Mouse (Mus musculus) forebrain, embryonic 10.5 days (tissue): ENCODE data around the gene Capn12. TPM values are rescaled to one million over a fixed set of nuclear protein-coding genes. Genes with fewer than 3 reads are reported as not detected.

ENCODE experiments used
- DNase-seq: peaks from one replicate; pipeline ENCODE4 v3.0.0-alpha.2; 2017; ENCODE audit warnings: low spot score; ENCODE audit errors: extremely low spot score
- H3K27ac ChIP-seq: fragments of 300-500 bp; sonication (generic); 2 replicates; pipeline ENCODE4 v1.5.1; 2016; ENCODE audit warnings: mild to moderate bottlenecking
- H3K27me3 ChIP-seq: fragments of 300-500 bp; sonication (generic); 2 replicates; pipeline ENCODE4 v1.6.1; 2016; ENCODE audit warnings: mild to moderate bottlenecking; ENCODE audit not compliant: poor library complexity, severe bottlenecking
- H3K36me3 ChIP-seq: fragments of 300-500 bp; sonication (generic); replicated peaks from 2 replicates; pipeline ENCODE4 v1.6.1; 2016; ENCODE audit warnings: mild to moderate bottlenecking, moderate library complexity
- H3K4me1 ChIP-seq: fragments of 300-500 bp; sonication (generic); 2 replicates; pipeline ENCODE4 v1.6.1; 2016
- H3K4me3 ChIP-seq: fragments of 300-500 bp; sonication (generic); 2 replicates; pipeline ENCODE4 v1.5.1; 2016; ENCODE audit warnings: mild to moderate bottlenecking, moderate library complexity
- H3K9me3 ChIP-seq: fragments of 300-500 bp; sonication (generic); 2 replicates; pipeline ENCODE4 v1.6.1; 2016; ENCODE audit warnings: mild to moderate bottlenecking, moderate library complexity
- WGBS: fragments of 180-500 bp; shearing (Covaris S2); methylation state at CpG from one replicate; pipeline ENCODE4 v1.1.7; 2016; 5-methylcytosine and 5-hydroxymethylcytosine counted together
- polyA plus RNA-seq: library from polyadenylated mRNA; unstranded; fragments of >200 nt; fragmentation: Nextera tagmentation; extraction: Ambion mirVana; gene quantifications from 2 replicates; pipeline ENCODE4 v1.2.1, GENCODE M21; 2016

Gene Capn12
- polyA plus RNA-seq, 1 experiment from 2014 or later: 0.21 TPM

DNA sequence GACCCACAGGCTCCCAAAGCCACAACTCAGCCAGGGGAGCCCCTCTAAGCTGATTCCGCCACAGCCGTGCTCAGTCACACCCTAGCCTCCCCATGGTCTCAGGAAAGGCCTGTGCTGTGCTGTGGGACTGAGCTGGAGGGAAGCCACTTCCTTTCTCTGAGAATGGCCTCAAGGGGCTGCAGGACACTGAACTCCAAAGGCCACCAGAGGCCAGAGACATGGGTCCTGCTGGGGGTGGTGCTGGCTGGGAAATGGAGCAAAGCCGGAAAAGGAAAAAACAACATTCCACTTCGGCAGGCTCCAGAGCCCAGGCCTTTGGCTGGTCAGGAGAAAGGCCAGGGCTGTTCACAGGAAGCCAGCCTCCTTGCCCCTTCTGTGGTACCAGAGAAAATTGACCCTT lies 30.4 kb downstream of the Capn12 start:
- H3K9me3 ChIP-seq: no peaks in the 10 kb centered on the region
- no peak overlapping the region for H3K4me3 ChIP-seq
- H3K27me3 ChIP-seq: no peaks in the 10 kb centered on the region
- peak overlapping the region; percentile 32 for H3K27ac ChIP-seq
- H3K4me1 ChIP-seq: no peaks in the 10 kb centered on the region
- WGBS: 71% methylated on average over 4 of the region's 4 CpGs
- H3K36me3 ChIP-seq: peaks cover 100% of the 10 kb centered on the region
- DNase-seq: no peak

DNA sequence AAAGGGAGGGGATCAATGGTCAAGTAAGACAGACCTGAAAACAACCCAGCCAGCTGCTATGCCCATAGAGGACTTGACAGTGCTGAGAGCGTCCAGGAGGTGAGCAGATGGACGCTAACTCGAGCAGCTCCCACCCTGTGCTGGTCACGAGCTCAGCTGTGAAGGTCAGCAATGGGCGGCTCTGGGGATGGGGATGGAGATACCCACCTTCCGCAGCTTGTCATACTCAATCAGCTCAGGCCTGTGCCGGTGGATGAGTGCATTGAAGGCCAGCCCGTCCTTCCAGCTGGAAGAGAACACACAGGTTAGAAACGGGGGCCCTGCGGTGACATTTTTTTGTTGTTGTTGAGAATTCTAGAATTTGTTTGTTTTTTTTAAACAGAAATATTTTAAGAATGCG lies 31.9 kb downstream of the Capn12 start:
- H3K27me3 ChIP-seq: no peaks in the 10 kb centered on the region
- no peak overlapping the region for H3K27ac ChIP-seq
- DNase-seq: no peak
- H3K4me1 ChIP-seq: 0 out of 2 replicates have a peak, but pooled peaks cover 1% of the 10 kb centered on the region
- no peaks in the 10 kb centered on the region for H3K9me3 ChIP-seq
- no peak overlapping the region for H3K4me3 ChIP-seq
- H3K36me3 ChIP-seq: peaks cover 100% of the 10 kb centered on the region
- 84% methylated on average over 11 of the region's 11 CpGs for WGBS

DNA sequence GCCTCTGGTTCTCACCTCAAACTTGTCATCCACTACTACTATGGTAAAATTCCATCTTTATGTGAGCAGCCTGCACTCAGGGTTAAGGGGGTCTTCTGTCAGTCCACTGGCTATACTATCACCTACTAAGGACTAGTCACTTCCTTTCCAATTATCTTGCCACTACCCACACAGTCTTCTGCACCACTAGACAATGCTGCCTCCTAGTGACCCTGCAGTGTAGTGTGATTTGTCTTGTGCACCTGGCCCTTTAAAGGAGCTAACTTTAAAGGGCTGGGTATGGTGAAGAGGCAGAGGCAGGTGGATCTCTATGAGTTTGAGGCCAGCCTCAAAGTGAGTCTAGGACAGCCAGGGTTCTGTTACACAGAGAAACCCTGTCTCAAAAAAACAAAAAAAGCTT lies 35.3 kb downstream of the Capn12 start:
- no peaks in the 10 kb centered on the region for H3K27me3 ChIP-seq
- H3K9me3 ChIP-seq: no peaks in the 10 kb centered on the region
- H3K4me1 ChIP-seq: peaks cover 26% of the 10 kb centered on the region
- no peak overlapping the region for H3K4me3 ChIP-seq
- DNase-seq: no peak
- peaks cover 94% of the 10 kb centered on the region for H3K36me3 ChIP-seq
- no peak overlapping the region for H3K27ac ChIP-seq

DNA sequence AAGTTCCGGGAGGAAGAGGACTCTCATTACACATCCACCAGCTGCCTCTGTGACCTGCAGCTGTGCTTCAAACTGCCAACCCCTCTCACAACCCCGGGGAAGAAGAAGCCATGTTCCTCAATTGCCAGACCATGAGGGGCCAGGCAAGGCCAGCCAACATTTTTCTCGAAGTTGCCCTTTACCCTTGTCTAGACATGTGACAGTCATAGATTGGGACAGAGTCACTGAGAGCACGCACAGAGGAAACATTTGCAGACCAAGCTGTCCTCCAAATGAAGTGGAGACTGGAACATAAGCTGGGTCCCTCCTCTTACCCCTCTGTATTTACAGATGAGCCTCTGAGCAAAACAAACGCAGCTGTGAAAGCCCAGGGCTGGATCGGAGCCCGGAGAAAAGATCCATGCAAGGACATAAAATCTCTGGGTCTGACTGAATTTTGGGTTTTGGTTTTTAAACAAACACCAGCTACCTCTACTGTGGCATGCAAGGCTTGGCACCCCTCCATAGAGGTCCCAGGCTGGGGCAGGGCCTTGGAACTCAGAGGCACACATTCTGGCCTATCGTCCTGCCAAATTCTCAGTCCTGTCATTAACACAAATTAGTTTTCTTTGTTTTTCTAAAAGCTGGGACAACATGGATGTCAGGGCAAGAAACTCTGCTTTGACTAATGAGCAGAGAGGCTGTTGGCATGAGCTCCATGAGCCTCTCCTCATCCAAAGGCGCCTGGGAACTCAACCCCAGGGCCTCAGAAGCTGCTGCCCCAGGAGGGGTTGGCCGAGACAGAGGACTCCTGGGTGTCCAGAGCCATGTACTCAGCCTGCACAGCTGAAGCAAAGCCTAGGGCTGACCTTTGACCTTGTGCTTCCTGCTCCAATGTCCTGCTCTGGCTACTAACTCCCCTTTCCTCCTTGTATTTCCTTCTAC lies 36.5 kb downstream of the Capn12 start:
- 87% methylated on average over 10 of the region's 10 CpGs for WGBS
- DNase-seq: no peak
- Histone ChIP-seq H3K9me3 (no peaks in the 10 kb centered on the region), H3K27me3 (no peaks in the 10 kb centered on the region), H3K4me1 (peaks cover 38% of the 10 kb centered on the region), H3K27ac (no peak overlapping the region), H3K4me3 (no peak overlapping the region), H3K36me3 (peaks cover 91% of the 10 kb centered on the region)

DNA sequence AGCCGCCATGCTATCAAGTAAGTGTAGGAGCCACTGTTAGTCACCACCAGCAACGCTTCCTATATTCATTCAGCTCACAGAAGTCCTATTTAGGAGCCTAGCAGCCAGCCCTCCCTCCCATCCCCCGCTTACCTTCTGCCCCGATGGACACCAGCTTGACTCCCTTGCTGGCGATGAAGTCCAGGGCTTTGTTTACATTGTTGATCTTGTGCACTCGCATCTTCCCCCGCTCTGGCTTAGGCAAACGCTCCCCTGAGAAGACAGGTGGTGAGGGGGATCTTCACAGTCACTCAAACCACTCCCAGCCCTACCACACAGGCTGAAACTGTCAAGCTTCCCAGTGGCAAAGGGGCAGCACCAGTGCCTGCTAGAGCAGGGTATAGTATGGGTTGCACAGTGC lies 37.3 kb downstream of the Capn12 start:
- H3K36me3 ChIP-seq: peaks cover 83% of the 10 kb centered on the region
- no peak overlapping the region for H3K27ac ChIP-seq
- H3K27me3 ChIP-seq: no peaks in the 10 kb centered on the region
- no peaks in the 10 kb centered on the region for H3K9me3 ChIP-seq
- peaks cover 46% of the 10 kb centered on the region for H3K4me1 ChIP-seq
- H3K4me3 ChIP-seq: no peak overlapping the region
- no peak for DNase-seq
- WGBS: 84% methylated on average over 8 of the region's 8 CpGs

DNA sequence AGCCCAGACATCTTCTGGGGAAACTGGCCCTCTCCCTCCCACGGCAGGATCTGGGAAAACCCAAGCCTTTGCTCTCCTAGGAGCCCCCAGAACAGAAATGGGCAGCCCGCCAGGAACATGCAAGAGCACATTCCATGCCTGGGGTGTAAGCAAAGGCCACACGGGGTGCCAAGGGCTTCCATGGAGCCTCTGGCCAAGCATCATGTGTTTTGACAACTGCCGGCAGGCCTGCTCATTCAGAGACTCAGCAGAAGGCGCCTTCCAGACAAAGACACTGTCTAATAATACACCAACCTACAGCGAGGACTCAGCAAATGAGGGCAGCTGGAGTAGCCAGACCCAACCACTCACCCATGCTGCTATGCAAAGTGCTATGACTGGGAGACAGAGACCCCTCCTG lies 38.6 kb downstream of the Capn12 start:
- H3K27ac ChIP-seq: peak overlapping the region; percentile 60
- H3K4me1 ChIP-seq: peaks cover 58% of the 10 kb centered on the region
- H3K4me3 ChIP-seq: no peak overlapping the region
- peaks cover 74% of the 10 kb centered on the region for H3K36me3 ChIP-seq
- no peak for DNase-seq
- H3K27me3 ChIP-seq: no peaks in the 10 kb centered on the region
- H3K9me3 ChIP-seq: no peaks in the 10 kb centered on the region
- WGBS: 65% methylated on average over 6 of the region's 6 CpGs

DNA sequence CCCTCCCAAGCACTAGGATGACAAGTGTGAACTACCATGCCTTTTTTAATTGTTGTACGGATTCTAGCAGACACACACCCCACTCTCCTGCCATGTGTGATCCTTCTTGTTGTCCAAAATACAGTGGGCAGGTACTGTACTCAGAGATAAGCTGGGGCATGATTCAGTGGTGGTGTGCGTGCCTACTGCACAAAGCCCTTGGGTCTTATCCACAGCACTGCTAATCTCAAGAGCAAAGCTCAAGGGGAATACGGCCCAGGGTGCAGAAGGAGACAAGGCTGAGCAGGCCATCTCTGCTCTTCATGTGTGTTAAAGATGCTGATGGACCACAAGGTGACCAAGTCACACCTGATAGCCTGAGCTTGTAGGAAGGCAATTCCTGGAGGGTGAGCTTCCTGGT lies 40.0 kb downstream of the Capn12 start:
- H3K36me3 ChIP-seq: peaks cover 62% of the 10 kb centered on the region
- H3K4me1 ChIP-seq: peaks cover 72% of the 10 kb centered on the region
- H3K4me3 ChIP-seq: no peak overlapping the region
- no peaks in the 10 kb centered on the region for H3K9me3 ChIP-seq
- no peak overlapping the region for H3K27ac ChIP-seq
- no peaks in the 10 kb centered on the region for H3K27me3 ChIP-seq
- no peak for DNase-seq
- 94% methylated on average over 3 of the region's 3 CpGs for WGBS

DNA sequence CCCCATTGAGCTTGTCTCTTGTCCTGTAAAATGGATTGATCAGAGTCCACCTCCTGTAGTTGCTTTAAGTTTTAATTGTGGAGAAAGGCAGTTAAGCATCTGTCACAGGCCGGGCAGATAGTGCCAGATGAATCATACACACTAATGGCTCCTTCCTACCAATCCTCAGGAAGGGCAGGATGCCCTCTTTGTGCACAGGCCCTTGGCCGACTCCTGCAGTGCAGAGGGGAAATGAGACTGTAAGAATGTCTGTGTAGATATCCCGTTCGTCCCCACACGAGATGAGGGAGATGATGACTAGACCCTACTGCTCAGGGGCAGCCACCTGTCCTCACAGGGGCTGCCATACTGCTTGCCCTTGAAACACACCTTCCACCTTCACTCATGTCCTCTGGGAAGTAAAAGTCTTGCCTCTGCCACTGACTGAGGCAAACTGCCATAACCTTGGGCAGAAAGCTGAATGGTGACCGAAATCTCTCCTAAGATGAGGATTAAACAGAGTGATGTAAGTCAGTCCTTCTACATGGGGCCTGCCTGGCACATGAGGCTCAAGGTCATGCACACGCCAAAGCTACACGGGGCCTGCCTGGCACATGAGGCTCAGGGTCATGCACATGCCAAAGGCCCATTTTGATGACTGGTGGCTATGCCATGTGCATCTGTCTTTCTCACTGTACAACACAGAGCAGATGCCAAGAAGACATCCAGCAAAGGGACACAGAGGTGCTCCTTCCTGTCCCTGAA lies 40.7 kb downstream of the Capn12 start:
- no peak overlapping the region for H3K4me3 ChIP-seq
- WGBS: 91% methylated on average over 8 of the region's 8 CpGs
- no peaks in the 10 kb centered on the region for H3K9me3 ChIP-seq
- DNase-seq: no peak
- no peaks in the 10 kb centered on the region for H3K27me3 ChIP-seq
- H3K27ac ChIP-seq: peak overlapping the region; percentile 44; the same call in 1 of the 2 replicates
- H3K4me1 ChIP-seq: peaks cover 78% of the 10 kb centered on the region
- H3K36me3 ChIP-seq: peaks cover 60% of the 10 kb centered on the region

DNA sequence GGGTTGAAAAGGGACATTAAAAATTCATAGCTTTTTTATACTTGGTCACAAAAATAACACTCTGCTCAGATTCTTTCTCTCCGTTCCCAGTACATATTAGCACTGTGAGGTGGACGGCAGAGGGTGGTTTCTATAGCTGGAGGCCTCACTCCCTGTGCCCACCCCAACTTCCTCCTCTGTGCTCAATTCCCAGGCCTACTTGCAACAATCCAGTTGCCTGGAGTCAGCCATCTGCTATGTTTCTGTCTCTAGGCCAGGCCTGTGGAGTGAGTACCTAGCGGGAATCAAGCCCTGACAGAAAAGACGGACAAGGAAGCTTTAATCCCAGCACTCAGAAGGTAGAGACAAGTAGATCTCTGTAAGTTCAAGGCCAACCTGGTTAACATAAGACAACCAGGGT lies 41.4 kb downstream of the Capn12 start:
- H3K36me3 ChIP-seq: peaks cover 57% of the 10 kb centered on the region
- H3K9me3 ChIP-seq: no peaks in the 10 kb centered on the region
- H3K4me3 ChIP-seq: no peak overlapping the region
- H3K27ac ChIP-seq: peak overlapping the region; percentile 84
- 78% methylated on average over 4 of the region's 4 CpGs for WGBS
- DNase-seq: no peak
- no peaks in the 10 kb centered on the region for H3K27me3 ChIP-seq
- peaks cover 78% of the 10 kb centered on the region for H3K4me1 ChIP-seq

DNA sequence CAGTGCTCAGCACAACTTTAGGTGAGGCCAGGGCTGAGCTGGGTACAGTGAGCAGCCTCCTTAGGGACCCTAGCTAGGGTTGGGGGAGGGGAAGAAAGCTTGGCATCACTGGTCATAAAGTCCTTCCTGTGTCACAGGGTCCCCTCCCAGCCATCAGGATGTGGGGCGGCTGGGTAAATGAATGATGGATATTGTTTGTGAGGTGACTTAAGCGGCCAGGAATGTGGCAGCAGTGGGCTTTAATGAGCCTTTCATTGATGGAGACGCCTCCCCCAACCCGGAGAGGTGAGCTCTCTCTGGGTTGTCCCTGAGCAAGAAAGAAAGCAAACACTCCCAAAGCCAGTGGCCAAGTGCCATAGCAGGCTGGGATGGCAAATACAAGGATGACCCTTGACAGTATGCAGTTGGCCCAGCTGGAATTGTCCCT lies 42.7 kb downstream of the Capn12 start:
- 19% methylated on average over 4 of the region's 4 CpGs for WGBS
- peaks cover 53% of the 10 kb centered on the region for H3K36me3 ChIP-seq
- DNase-seq: peak; percentile 57
- peaks cover 79% of the 10 kb centered on the region for H3K4me1 ChIP-seq
- no peaks in the 10 kb centered on the region for H3K27me3 ChIP-seq
- no peaks in the 10 kb centered on the region for H3K9me3 ChIP-seq
- peak overlapping the region; percentile 27 for H3K4me3 ChIP-seq
- peak overlapping the region; percentile 84 for H3K27ac ChIP-seq

DNA sequence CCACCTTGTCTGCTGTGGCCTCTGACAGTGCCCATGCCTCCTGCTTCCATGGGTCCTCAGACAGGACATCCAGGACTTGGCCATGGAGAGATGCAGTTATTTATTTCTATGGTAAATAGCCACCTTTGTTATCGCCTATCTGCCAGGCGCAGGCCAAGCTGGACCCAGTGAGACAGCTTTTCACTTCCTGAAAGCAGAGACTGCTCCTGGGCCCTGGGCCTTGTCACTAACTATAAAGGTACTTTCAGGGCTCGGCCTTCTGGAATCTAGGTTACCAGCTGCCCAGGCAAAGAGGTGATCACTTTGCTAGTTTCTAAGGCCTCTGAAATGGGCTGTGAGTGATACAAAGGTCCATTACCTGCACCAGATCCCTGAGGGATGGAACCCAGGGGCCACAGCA lies 43.6 kb downstream of the Capn12 start:
- Histone ChIP-seq H3K27me3 (no peaks in the 10 kb centered on the region), H3K27ac (peak overlapping the region; percentile 84), H3K4me3 (0 out of 2 replicates have a peak overlapping the region, but pooled peaks have one; percentile 27), H3K36me3 (peaks cover 51% of the 10 kb centered on the region), H3K4me1 (peaks cover 79% of the 10 kb centered on the region), H3K9me3 (no peaks in the 10 kb centered on the region)
- no peak for DNase-seq
- WGBS: 79% methylated on average over 3 of the region's 3 CpGs

DNA sequence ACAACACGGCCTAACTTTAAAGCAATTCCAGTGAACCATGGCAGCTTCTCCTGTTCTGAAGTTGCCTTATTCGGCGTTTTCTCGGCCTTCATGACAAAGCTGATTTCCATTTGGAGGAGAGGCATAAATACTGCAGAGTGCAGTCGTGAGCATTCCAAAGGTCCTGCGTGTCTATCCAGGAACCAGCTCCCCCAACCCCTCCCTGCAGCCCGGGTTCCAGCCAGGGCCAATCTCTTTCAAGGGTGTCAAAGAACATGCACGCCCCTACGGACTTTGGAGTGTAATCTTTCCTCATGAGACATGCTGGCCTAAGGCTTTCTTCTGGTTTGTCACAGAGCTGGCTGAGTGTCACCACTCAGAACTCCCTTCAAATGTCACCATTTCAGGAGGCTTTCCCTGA lies 44.1 kb downstream of the Capn12 start:
- Histone ChIP-seq H3K4me3 (no peak overlapping the region), H3K4me1 (peaks cover 79% of the 10 kb centered on the region)

DNA sequence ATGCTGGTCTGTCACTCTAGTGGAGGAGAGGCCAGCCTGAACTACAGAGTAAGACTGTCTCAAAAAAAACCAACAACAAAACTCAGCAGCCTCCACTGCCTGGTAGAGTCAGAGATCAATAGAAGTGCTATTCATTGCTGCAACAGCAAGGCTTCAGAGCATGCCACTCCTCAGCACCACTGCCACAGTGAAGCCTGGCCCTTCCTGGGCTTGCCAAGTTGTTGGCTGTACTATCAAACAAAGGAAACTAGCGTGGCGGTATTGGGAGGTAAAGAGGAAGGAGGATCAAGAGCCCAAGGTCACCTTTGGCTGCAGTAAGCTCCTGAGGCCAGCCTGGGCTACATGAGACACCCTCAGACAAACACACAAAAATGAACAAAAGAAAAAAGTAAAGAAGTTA lies 45.0 kb downstream of the Capn12 start:
- H3K4me1 ChIP-seq: peaks cover 84% of the 10 kb centered on the region
- H3K9me3 ChIP-seq: no peaks in the 10 kb centered on the region
- 80% methylated on average over 2 of the region's 2 CpGs for WGBS
- no peak for DNase-seq
- no peak overlapping the region for H3K4me3 ChIP-seq
- no peaks in the 10 kb centered on the region for H3K27me3 ChIP-seq
- H3K27ac ChIP-seq: peak overlapping the region; percentile 84
- peaks cover 47% of the 10 kb centered on the region for H3K36me3 ChIP-seq

More for the DNA sequence above, 44.1 kb downstream of the Capn12 start:
- Histone ChIP-seq H3K27me3 (no peaks in the 10 kb centered on the region), H3K9me3 (no peaks in the 10 kb centered on the region), H3K27ac (peak overlapping the region; percentile 84), H3K36me3 (peaks cover 53% of the 10 kb centered on the region)
- 62% methylated on average over 9 of the region's 9 CpGs for WGBS
- no peak for DNase-seq
